ENCODE assay signal across 8 mouse cellular contexts in the genomic region with DNA sequence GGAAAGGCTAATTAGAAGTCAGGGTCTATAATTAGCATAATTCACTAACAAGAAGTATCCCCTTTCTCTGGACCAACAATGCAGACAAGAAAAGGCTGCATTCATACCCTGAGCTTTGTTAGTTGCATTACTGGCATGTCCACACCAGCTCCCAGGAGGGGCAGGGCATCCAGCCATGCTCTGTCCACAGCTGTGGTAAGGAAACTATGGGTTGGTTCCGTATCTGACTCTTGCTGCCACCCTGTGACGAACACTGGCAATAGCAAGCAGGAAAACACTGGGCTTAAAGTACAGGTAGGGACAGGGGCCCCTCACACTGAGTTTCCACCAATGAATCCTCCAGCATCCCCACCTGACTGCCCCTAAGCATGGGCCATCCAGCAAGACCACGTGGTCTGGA. TPM values are rescaled to one million over a fixed set of nuclear protein-coding genes. Genes with fewer than 3 reads are reported as not detected.
DNase-seq lines count a peak whose midpoint lies in the region; ATAC-seq and TF ChIP-seq lines count a peak whose summit lies in the region.

No protein-coding gene starts in this region.

- 7% methylated on average over 3 of the region's 3 CpGs for WGBS in forebrain, embryonic 13.5 days
- WGBS in limb, embryonic 14.5 days, result 4% methylated on average over 3 of the region's 3 CpGs

- H3K9ac ChIP-seq in forebrain, embryonic 13.5 days, result no peak overlapping the region
- no peak overlapping the region for H3K9ac ChIP-seq in limb, embryonic 14.5 days (ENCODE audit: low read depth, low read length, severe bottlenecking)

- no peaks in the 10 kb centered on the region for H3K27me3 ChIP-seq in forebrain, embryonic 13.5 days
- H3K27me3 ChIP-seq in limb, embryonic 14.5 days (ENCODE audit: control insufficient read depth, insufficient read depth, low read length), result no peaks in the 10 kb centered on the region

- DNase-seq in heart, postnatal 14 days, result peak; percentile 3 to 19
- DNase-seq in heart, postnatal 25 days (ENCODE audit: low spot score), result no peak
- peak; percentile 26 for DNase-seq in cerebellum, adult 11 months
- DNase-seq in kidney, postnatal 10 days, result peak; percentile 63
- peak; percentile 45 for DNase-seq in limb, embryonic 14.5 days (ENCODE audit: low spot score)
- peak; percentile 11 for DNase-seq in retina, adult 2 months (ENCODE audit: low read depth, low spot score)

- peak; percentile 84 for ATAC-seq in forebrain, embryonic 13.5 days
- no peak for ATAC-seq in limb, embryonic 14.5 days (ENCODE audit: low FRiP score, low read depth)
- ATAC-seq in monocyte, adult 5-6 weeks (replicated peaks; ENCODE audit: insufficient number of reproducible peaks, low FRiP score, low TSS enrichment, poor library complexity, severe bottlenecking), result no peak

- intact Hi-C loops in heart, postnatal 14 days (cut with DNase I), result loop anchor here (10.0 kb wide), 1 partner anchor 239 kb away; no protein-coding TSS in a partner anchor
- intact Hi-C loops in heart, postnatal 25 days (cut with DNase I), result no loop called here

- no peaks in the 10 kb centered on the region for H3K36me3 ChIP-seq in forebrain, embryonic 13.5 days (ENCODE audit: poor library complexity, severe bottlenecking)
- no peaks in the 10 kb centered on the region for H3K36me3 ChIP-seq in limb, embryonic 14.5 days (ENCODE audit: control insufficient read depth, insufficient read depth, low read length)

- H3K4me2 ChIP-seq in forebrain, embryonic 13.5 days, result no peak overlapping the region
- H3K4me2 ChIP-seq in limb, embryonic 14.5 days (replicated peaks; ENCODE audit: low read depth, low read length, severe bottlenecking), result no peak overlapping the region

- H3K4me1 ChIP-seq in forebrain, embryonic 13.5 days, result peaks cover 15% of the 10 kb centered on the region
- no peaks in the 10 kb centered on the region for H3K4me1 ChIP-seq in limb, embryonic 14.5 days (ENCODE audit: control insufficient read depth, insufficient read depth, low read length)

- H3K27ac ChIP-seq in forebrain, embryonic 13.5 days, result no peak overlapping the region
- H3K27ac ChIP-seq in limb, embryonic 14.5 days (replicated peaks; ENCODE audit: low read depth, low read length), result no peak overlapping the region

- no peak overlapping the region for H3K4me3 ChIP-seq in forebrain, embryonic 13.5 days
- no peak overlapping the region for H3K4me3 ChIP-seq in limb, embryonic 14.5 days (replicated peaks; ENCODE audit: low read length)

- H3K9me3 ChIP-seq in forebrain, embryonic 13.5 days (replicated peaks), result no peaks in the 10 kb centered on the region
- H3K9me3 ChIP-seq in limb, embryonic 14.5 days (ENCODE audit: control insufficient read depth, low read length), result no peaks in the 10 kb centered on the region

- no peak for TF ChIP-seq POLR2A in limb, embryonic 14.5 days (IDR thresholded peaks at IDR 0.05; ENCODE audit: borderline replicate concordance, extremely low read depth, insufficient read depth, insufficient read length)

RNA-seq across cellular contexts. Expression of gene Cacna2d3, which starts 25.5 kb away (rescaled TPM):
- total RNA-seq in heart, postnatal 14 days (2021), result under 1 TPM; 0.07 to 0.17 TPM
- under 1 TPM; 0.31 to 0.60 TPM for total RNA-seq in heart, postnatal 25 days (2021)
- 12.3 and 16.6 TPM in 2 replicates for polyA plus RNA-seq in forebrain, embryonic 13.5 days (2015; fragmentation: Nextera tagmentation; extraction: Ambion mirVana)
- 4.3 and 4.9 TPM in 2 replicates for polyA plus RNA-seq in limb, embryonic 14.5 days (2012; rRNA removed)
- polyA plus RNA-seq in limb, embryonic 14.5 days (2014; fragmentation: Nextera tagmentation; extraction: Ambion mirVana), result 6.3 and 7.8 TPM in 2 replicates
- 0.48 TPM in 1 of 3 replicates, not detected in the others for total RNA-seq in monocyte, adult 5-6 weeks (2017)
